Mouse (Mus musculus): ENCODE results near the gene Ttc23l. TPM values are rescaled to one million over a fixed set of nuclear protein-coding genes. Genes with fewer than 3 reads are reported as not detected.
A peak's percentile ranks its signal among the peaks of the same experiment; 100 is the strongest.
"Not testable (repeated sequence)": the region's sequence is repeated elsewhere in the genome, so short reads cannot be mapped to it uniquely, and the experiment has no call there.

The Ttc23l gene
- total RNA-seq, 2 experiments from 2014 or later, result not detected

DNA sequence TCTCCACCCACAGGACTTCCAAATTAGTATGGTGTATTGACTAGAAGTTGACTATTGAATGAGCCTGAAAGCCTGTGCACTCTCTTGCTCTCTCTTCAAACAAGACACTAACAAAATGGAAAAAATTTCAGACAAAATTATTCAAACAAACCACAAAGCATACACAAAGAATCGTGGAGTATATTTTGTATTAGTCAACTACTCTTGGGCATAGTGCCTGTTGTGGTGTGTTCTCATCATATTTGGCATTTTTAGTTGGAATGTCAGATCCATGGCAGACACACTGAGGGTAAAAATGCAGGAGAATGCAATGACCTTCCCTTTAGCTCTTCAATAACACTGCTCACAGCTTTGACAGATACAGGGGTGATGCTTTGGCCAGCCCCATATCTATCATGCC lies 32.6 kb downstream of the Ttc23l start:
- no peak for DNase-seq
- intact Hi-C loops (cut with DNase I), result no loop called here

DNA sequence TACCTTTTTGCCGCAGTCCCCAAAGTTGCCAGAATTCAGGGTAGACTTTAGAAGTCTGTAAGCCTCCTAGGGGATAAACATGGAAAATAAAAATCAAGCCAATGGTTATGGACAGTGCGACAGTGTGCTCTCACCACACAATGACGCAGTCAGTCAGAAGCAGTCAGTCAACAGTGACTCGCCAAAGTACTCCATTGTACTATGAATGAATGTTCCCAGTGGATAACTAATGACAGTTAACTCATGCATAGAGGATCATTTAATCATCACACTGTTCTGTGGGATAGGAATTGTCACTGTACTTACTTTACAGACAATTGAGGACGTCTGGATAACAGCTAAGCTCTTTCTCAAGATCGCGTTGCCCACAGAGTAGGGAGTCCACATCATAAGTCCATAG lies 43.3 kb downstream of the Ttc23l start:
- intact Hi-C loops (cut with DNase I), result no loop called here
- DNase-seq, result no peak

DNA sequence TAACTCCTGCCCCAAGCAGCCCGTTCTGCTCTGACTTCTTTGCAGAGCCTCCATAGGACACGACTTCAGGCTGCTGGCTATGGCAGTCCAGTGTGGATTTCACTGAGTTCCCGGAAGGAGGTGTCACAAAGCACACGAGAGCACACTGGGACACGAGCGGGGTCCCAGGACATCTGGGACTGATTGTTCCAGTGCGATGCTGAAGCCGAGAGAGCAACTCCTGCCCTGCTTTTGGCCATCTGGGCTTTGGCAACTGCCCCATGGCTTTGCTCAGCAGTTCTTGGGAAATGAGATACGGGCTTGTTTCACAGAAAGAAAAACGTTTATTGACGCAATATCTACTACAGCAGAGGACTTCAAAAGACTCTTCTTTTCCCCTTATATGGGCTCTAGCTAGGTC lies 52.4 kb downstream of the Ttc23l start:
- intact Hi-C loops (cut with DNase I), result no loop called here

DNA sequence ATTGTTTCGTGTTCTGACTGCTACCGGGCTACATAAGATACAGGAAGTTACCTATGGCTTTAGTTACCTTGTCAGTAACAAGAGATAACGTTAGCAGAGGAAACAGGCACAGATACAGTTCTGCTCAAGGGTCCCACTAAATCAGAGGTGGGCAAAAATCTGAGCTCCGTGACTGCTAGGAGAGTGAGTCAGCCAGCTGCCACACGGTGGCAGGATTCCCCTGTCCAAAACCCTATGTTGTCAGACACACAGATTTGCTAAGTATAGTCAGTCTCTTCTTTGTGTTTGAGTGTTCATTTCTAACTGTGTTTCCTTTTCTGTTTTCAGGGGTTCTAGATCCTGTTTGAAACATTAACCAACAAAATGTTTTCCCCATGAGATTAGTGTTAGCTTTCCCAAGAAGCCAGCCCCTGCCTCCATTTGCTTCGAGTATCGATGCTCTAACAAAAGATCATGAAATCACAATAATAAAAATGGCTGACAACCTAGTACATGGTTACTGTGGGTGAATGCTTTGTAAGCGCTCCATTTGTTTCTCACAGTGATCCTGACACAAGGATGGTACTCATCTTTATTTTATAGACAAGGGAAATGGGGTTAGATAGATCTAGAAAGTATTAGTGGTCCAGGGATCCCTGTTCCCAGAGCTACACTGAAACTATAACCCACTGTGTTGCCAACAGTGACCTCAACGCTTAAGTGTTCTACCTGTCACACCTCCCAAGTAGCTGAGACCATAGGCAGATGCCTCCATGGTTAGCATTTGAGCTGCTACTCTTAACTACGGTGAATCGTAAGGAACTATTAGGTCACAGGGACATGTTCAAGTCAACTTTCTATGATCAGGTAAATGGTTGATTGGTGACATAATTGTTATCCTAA lies 57.4 kb downstream of the Ttc23l start:
- intact Hi-C loops (cut with DNase I), result loop anchor here (1.0 to 5.0 kb wide), 4 partner anchors 81 to 400 kb away; no protein-coding TSS in a partner anchor
- peak; percentile 32 to 45 for DNase-seq

More for the DNA sequence above, 52.4 kb downstream of the Ttc23l start:
- DNase-seq, result peak; percentile 37 to 41

DNA sequence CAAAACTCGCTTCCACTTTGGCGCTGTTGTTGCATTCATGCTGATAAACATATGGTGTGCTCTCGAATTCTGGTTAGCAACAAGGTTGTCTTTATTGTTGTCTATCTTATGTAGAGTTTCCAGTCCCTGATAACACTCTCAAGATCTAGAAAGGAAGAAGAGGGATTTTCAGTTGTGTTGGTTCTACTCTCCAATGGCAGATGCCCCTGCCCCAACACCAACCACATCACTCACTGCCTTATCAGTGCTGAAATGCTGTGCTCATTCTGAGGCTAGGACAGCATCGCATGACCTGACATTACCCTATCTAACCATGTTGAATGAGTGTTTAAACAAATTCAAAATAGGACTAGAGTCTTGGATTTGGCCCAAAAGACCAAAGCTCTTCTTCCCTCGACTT lies 58.4 kb downstream of the Ttc23l start:
- intact Hi-C loops (cut with DNase I), result loop anchor here (5.0 kb wide), 2 partner anchors 82 to 217 kb away; no protein-coding TSS in a partner anchor
- DNase-seq, result no peak

DNA sequence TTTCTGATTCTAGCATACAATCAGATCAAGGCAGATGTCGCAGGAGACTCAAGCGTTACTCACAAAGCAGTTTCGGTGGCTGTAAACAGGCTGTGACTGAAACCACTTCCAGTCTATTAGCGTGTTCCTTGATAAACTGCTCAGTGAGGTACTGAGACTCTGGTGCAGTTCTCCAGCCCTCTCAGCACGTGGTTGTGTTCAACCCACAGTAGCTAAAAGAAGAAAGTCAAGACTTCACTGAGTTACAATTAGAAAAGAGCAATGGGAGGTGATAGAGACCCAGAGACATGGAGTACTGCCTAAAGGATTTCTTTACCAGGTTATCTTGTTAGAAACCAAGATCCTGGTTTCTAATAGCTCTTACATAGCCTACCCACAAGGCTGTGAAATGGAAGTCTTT lies 58.9 kb downstream of the Ttc23l start:
- intact Hi-C loops (cut with DNase I), result no loop called here

DNA sequence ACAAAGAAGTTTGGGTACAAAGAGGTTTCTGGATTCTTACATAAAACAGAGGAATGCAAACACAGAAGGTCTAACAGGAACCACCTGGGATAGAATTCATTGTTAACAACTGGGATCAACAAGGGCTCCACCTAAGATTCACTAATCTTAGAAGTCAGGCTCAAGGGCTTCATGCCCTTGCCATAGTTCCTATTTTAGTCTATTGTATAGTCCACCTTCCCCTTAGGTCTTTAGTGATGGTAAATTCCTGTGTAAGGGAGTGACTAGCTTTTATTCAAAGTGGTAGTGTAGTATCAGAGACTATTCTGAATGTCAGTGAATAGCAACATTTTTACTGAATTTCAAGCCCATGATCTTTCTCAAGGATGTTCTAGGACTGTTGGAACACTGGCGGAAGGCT lies 61.8 kb downstream of the Ttc23l start:
- intact Hi-C loops (cut with DNase I); DNase-seq: not testable (repeated sequence)

More for the DNA sequence above, 58.9 kb downstream of the Ttc23l start:
- no peak for DNase-seq

DNA sequence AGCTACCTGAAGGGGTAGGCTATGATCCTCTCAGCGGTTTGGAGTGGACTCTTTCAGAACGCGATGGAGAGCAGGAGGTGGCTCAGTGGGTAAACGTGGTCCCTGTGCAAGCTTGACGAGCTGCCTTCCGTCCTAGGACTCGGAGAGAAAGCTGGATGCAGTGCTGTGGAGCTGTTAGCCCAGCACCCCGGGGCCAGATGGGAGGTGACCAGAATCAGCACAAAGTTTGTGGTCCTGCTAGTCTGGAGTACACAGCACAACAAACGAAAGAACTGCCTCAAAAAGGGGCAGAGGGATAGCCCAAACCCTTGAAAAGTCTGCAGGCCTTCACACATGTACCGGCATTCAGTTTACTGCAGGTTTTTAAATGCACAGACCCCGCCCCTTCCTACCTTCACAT lies 62.5 kb downstream of the Ttc23l start:
- intact Hi-C loops (cut with DNase I), result no loop called here

DNA sequence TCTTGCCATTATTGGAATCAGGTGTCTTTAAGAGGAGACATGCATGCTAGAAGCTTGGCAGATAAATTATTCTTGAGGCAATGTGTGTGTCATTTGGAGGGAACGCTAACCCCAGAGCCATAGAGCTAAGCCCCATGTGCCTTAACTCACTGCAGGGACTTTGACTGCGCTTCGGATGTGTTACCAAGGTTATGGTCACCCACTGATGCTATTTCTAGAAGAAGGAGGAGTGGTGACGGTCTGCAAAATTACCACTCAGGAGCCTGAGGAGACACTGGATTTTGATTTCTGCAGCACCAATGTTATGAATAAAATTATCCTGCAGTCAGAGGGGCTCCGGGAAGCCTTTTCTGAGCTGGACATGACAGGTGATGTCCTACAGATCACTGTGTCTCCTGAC lies 68.4 kb downstream of the Ttc23l start:
- intact Hi-C loops (cut with DNase I), result no loop called here
- no peak for DNase-seq

More for the DNA sequence above, 62.5 kb downstream of the Ttc23l start:
- DNase-seq, result no peak

DNA sequence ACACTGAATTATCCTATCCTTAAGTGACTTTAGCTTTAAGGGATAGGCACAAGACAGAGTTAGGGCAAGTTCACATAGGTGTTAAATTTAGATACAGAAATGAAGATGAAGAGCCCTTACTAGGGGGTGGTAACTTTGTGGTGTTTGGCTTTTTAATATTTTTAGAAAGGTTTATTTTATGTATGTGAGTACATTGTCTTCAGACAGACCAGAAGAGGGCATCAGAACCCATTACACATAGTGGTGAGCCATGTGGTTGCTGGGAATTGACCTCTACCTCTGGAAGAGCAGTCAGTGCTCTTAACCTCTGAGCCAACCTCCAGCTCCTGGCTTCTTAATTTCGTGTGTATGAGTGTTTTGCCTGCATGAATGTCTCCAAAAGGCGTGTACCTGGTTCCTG lies 71.2 kb downstream of the Ttc23l start:
- intact Hi-C loops (cut with DNase I), result loop anchor here (5.0 to 10.0 kb wide), 4 partner anchors 95 to 908 kb away; partner anchors contain the start of genes Amacr and Tars
- DNase-seq, result no peak

DNA sequence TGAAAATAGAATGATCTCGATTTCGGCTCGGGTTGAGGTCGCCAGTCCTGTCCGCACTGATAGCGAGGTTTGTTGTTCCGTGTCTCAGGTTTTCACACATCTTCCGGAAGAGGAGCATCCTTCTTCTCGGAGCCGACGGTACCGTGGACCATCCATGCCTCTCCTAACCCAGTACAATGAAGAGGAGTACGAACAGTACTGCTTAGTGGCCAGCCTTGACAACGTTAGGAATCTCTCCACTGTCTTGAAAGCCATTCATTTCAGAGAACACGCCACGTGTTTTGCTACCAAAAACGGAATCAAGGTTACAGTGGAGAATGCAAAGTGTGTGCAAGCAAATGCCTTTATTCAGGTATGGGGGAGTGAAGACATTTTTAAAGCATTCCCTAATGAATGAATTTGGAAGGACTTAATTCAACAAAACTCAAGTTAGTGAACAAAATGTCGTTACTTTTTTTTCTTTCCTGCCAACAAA lies 72.1 kb downstream of the Ttc23l start:
- intact Hi-C loops (cut with DNase I), result loop anchor here (1.0 to 10.0 kb wide), 5 partner anchors 16 to 908 kb away; partner anchors contain the start of genes Amacr, Dnajc21 and Tars
- no peak for DNase-seq

DNA sequence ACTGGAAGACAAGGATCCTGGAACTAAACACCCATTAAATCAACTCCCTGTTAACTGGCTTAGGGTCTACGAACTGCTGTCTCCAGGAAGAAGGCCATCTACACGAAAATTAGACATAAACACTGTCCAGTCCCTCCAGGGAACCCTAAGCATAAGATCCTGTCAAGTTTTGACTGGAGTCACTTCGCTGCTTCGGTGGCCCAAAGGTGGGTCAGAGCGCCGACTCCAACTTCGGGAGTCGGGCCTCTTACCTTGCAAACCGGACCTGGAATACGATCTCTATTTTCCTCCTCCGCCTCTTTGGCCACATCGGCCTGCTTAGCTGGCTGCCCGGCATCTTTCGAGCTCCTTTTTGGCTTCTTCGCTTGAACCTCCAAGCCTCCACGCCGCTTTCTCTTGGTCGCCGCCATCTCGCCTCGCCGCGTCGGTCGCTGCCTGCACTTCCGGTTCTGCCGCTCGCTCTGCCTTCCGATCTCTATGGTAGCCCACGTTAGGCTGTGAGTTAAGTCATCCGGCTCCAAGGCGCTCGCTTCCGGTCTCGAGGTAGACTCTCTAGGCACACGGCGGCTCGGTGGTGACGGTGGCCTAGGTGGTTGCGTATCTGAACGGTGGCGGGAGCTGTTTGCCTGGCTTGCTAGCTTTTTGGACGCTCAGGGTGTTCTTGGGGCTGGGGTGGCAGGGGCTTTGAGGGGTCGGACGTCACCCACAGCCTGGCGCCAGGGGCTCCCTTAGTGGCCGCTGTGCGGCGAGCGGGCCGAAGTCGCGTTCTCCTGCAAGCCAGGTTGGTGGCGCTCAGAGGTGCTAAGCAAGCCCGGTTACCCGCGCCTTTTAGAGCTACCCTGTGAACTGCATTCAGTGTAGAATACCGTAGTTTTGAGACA lies 72.7 kb downstream of the Ttc23l start, which contains the start of the genes Brix1 and Rad1:
TSS of gene Brix1 (minus strand) at position 464 of the 881 bp plus-strand sequence.
TSS of gene Rad1 (plus strand) at position 535 of the 881 bp plus-strand sequence.
- peak; percentile 91 for DNase-seq
- intact Hi-C loops (cut with DNase I), result loop anchor here (1.0 to 10.0 kb wide), 5 partner anchors 15 to 909 kb away; partner anchors contain the start of genes Amacr, Dnajc21 and Tars

DNA sequence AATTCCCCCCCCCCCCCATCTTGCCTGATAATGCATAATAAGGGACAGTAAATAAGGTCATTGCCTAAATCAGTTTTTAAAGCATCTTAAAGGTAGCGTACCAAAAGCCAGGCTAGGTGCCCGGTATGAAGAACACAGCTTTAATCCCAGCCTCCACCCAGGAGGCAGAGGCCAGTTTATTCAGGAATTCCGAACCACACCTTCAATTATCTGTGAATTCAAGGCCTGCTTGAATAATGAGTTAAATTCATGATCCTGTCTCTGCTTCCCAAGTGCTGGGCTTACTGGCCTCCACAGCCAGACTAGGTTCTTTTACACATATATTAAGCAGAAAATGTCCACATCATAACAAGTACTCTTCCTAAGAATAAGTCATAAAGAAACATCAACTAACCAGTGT lies 87.5 kb downstream of the Ttc23l start:
- intact Hi-C loops (cut with DNase I), result loop anchor here (1.0 to 5.0 kb wide), 2 partner anchors 15 to 511 kb away; partner anchors contain the start of genes Amacr and Rad1
- no peak for DNase-seq

DNA sequence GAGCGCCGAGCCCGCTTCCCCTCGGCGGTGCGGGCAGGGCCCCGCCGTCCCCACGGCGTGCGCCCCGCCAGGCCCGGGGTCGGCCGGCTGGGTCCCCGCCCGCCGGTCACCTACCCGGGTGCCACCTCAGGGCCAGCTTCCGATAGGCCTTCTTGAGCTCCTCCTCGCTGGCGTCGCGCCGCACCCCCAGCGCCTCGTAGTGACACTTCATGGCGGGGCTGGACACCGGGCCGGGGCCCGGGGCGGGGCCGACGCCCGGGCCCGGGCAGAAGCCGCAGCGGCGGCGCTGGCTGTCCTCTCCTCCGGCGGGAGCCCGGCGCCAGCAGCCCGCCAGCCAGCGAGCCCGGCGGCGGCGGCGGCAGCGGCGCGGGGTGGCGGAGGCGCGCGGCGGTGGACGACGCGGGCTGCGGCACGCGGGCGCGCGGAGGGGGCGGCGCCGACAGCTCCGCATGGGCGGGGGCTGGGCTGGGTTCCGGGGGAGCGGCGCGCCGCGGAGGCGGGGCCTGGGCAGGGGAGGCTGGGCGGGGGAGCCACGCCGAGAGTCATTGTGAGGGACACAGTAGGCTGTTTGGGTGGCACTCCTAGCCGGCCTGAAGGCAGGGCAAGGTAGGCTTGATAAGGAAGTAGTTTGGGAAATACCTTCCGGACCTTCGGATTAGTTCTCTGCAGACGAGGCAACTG lies 88.2 kb downstream of the Ttc23l start, which contains the start of gene Dnajc21:
TSS of gene Dnajc21 (minus strand) at position 366 of the 681 bp plus-strand sequence.
- intact Hi-C loops (cut with DNase I), result loop anchor here (1.0 to 5.0 kb wide), 2 partner anchors 16 to 512 kb away; partner anchors contain the start of genes Amacr and Rad1
- peak; percentile 83 to 91 for DNase-seq

DNA sequence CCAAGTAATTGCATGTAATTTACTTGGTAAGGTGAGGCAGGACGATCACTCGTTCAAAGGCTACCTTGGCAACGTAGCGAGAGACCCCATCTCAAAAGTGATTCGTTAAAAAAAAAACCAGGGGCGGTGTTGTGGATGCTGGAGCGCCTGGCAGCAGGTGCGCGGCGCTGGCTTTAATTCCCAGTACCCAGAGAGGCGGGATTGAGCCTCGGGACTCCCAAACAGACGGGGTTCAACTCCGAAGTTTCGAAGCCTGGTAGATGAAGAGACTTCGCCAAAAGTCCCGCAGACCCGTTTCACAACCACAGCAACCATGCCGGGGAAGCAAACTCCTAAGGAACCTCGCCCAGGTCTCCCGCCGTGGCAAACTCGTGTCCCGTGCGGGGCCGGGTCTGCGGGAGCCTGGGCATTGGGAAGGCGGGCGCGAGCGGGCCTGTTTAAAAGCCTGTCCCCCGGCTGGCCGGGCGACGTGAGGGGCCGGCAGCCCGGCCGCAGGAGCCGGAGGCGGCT lies 88.8 kb downstream of the Ttc23l start:
- intact Hi-C loops (cut with DNase I), result loop anchor here (1.0 to 5.0 kb wide), 2 partner anchors 17 to 513 kb away; partner anchors contain the start of genes Amacr and Rad1
- DNase-seq, result no peak

DNA sequence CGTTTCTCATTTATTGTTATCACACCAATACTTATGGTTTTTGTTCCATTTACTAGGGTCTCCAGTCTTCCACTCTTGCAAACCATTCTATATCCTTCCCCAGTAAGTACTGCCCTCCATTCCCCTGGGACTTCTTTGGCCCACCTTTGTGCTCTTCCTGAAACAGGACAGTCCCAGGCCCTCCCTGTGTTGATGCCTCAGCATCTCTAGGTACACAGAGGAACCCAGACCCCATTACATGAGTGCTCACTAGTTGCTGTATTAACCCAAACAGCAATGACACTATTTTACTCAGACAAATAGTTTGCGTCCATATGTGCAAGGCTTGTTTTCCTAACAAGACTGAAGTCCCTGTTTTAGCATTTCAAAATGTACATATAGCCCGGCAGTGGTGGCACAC lies 89.7 kb downstream of the Ttc23l start:
- intact Hi-C loops (cut with DNase I), result no loop called here
- DNase-seq, result no peak

DNA sequence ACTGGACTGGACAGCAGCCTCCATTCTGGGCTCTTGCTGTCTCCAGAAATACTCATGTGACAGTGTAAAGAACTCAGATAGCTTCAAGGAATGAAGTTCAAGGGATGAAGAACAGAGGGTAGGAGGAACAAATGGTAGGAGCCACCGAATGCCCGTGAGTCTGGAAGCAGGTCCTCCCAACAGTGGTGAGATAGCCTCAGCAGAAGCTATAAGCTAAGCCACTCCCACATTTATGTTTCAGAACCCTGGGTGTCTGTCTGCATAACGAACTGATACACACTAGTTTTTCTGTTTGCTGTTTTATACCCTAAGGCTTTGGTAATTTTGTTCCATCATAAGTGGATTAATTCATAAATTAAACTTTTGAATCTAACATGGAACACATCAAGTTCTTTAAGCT lies 93.8 kb downstream of the Ttc23l start:
- DNase-seq, result no peak
- intact Hi-C loops (cut with DNase I), result no loop called here

DNA sequence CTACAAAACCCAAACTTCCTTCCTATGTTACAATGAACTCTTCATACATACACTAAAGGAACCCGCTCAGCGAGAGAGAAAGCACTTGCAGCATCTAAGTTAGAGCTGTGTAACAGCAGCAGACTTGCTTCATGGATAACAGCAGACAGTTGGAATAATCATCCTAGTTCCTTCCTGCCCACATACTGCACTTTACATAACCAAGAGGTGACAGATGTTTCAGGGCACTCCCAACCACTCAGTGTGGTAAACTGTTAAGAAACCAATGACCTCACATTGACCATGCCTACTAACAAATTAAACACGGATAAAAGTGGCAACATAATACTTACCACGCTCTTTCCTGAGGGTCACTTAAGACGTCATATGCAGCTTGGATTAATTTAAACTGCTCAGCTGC lies 94.9 kb downstream of the Ttc23l start:
- DNase-seq, result no peak
- intact Hi-C loops (cut with DNase I), result no loop called here

DNA sequence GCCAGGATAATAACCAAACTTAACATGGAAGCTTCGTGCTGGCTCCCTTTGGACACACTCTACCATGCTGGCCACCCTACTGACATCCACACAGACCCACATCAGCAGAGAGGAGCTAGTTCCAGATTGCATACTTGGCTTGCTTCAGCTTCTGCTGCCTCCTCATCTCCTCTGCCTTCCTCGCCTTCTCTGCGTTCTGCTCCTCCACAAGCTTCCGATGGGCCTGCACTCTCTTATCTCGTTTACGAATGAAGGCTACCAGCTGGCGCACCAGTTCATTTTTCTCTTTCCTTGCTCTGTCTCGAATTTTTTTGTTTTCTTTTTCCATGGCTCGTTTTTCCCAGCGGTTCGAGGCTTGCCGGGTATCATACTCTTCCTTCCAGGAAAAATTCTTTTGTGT lies 97.5 kb downstream of the Ttc23l start:
- intact Hi-C loops (cut with DNase I), result no loop called here
- no peak for DNase-seq

All from heart, postnatal 36 days (tissue).